Mouse (Mus musculus): ENCODE results near the gene Il16.

DNA sequence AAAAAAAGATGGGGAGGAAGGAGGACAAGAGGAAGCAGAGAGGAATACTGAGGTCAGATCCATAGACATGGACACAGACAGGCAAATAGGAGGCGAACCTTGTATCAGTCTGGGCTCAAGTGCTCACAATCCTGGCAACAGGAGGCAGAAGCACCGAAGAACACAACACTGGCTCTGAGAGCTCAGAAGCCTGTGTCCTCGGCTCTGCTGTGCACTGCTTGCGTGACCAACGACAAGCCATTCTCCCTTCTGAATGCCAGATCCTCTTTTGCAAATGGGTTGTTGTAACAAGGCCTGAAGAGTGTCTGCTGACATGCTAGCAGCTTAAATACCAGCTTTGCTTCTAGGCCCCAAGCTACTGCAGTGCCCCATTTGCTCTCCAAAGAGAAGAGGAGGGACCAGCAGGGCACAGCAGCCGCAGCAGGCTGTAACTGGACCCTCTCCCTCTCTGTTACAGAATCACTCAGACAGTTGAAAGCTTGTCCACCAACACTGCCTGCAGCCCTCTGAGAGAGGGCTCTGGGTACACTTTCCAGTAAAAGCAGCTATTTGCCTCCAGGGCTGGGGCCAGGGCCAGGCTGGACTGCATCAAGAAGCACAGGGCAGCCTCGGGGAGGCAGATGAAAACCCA is 5.7 kb downstream of the Il16 start:
- no peak for TF ChIP-seq CTCF (IDR thresholded peaks at IDR 0.05; ENCODE audit: low read depth, low read length)
- TF ChIP-seq POLR2A (IDR thresholded peaks at IDR 0.05; ENCODE audit: extremely low read depth, insufficient read depth, low read length): no peak
